Mouse (Mus musculus) C2C12 (cell line): ENCODE results near the gene R3hdm4.
"Not testable (repeated sequence)": the region's sequence is repeated elsewhere in the genome, so short reads cannot be mapped to it uniquely, and the experiment has no call there.

ENCODE experiments used
- CTCF ChIP-seq: IDR thresholded peaks from one replicate; pipeline ENCODE4 v1.5.1; 2011; ENCODE audit not compliant: control insufficient read depth, insufficient read depth, insufficient read length
- MAX ChIP-seq: IDR thresholded peaks from one replicate; pipeline ENCODE4 v1.6.1; 2011; ENCODE audit warnings: mild to moderate bottlenecking, control low read depth
- MYOD1 ChIP-seq: IDR thresholded peaks from one replicate; pipeline ENCODE4 v1.6.1; 2011; ENCODE audit warnings: low read depth; ENCODE audit not compliant: control insufficient read depth, insufficient read length
- MYOG ChIP-seq: IDR thresholded peaks from one replicate; pipeline ENCODE4 v1.6.1; 2011; ENCODE audit not compliant: control insufficient read depth, insufficient read length; ENCODE audit errors: extremely low read depth
- USF1 ChIP-seq: IDR thresholded peaks from one replicate; pipeline ENCODE4 v1.6.1; 2011; ENCODE audit warnings: low read depth, mild to moderate bottlenecking, control low read depth, moderate library complexity

DNA sequence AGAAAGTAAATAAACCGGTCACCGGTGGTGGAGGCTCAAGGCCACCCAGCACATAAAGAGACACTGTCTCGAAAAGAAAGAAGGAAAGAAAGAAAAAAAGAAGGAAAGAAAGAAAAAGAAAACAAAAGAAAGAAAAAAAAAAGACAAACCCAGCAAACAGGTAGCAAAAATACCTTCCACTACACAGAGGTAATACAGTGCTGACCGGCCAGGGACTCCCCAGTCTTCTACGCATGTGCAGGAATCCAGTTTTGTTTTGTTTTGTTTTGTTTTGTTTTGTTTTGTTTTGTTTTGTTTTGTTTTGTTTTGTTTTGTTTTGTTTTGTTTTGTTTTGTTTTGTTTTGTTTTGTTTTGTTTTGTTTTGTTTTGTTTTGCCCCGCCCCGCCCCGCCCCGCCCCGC lies 38.4 kb upstream of the R3hdm4 start:
- not testable (repeated sequence) for TF ChIP-seq CTCF, MYOD1, USF1, MAX, MYOG
